Comparison of ENCODE assay signal across 24 mouse cellular contexts in the genomic region with DNA sequence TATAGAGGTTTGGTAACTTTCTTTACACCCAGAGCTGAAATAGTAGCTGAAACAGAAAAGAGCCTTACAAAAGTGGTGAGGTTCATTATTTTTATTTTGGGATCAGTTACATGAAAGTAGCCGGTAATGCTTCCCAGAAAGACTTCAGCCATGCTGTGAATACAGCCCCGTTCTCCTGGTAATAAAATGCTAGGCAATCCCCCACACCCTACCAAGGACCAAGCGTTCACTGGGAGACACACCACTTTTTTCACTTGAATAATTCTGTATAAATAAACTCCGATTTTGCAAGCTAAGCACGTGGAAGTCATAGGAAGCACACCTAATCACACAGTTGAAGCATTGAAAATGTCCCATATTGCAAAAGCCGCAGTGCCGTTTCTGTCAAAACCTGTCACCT.
A peak's percentile ranks its signal among the peaks of the same experiment; 100 is the strongest.
DNase-seq lines count a peak whose midpoint lies in the region; ATAC-seq and TF ChIP-seq lines count a peak whose summit lies in the region.
"Had no signal": no experiment of that assay in that cellular context is flagged by ENCODE, and none has a peak within 500 bp of the region (broad histone marks: within the 10 kb centered on the region; RNA-seq: fewer than 3 reads in every experiment).

No protein-coding gene starts in this region.

- no peaks in the 10 kb centered on the region for H3K27me3 ChIP-seq in hindbrain, embryonic 13.5 days
- no peaks in the 10 kb centered on the region for H3K27me3 ChIP-seq in hindbrain, embryonic 12.5 days
- no peaks in the 10 kb centered on the region for H3K27me3 ChIP-seq in limb, embryonic 12.5 days
- H3K27me3 ChIP-seq in limb, embryonic 10.5 days (ENCODE audit: low read depth, poor library complexity, severe bottlenecking): no peaks in the 10 kb centered on the region
- no peaks in the 10 kb centered on the region for H3K27me3 ChIP-seq in forebrain, embryonic 16.5 days (replicated peaks; ENCODE audit: control insufficient read depth, insufficient read depth, low read length)
- H3K27me3 ChIP-seq: heart, embryonic 12.5 days had no signal

- TF ChIP-seq POLR2A in brain, embryonic 14.5 days (IDR thresholded peaks at IDR 0.05; ENCODE audit: borderline replicate concordance, extremely low read depth, insufficient read depth, insufficient read length, poor library complexity, severe bottlenecking): no peak

- no peak overlapping the region for H3K27ac ChIP-seq in hindbrain, embryonic 13.5 days
- no peak overlapping the region for H3K27ac ChIP-seq in hindbrain, embryonic 12.5 days
- H3K27ac ChIP-seq in limb, embryonic 12.5 days: peak overlapping the region; percentile 66
- H3K27ac ChIP-seq in limb, embryonic 10.5 days: no peak overlapping the region
- no peak overlapping the region; the same call in 1 of the 2 replicates for H3K27ac ChIP-seq in forebrain, embryonic 16.5 days (ENCODE audit: low read length)
- H3K27ac ChIP-seq: macrophage; stomach, postnatal 0 days had no signal

- H3K4me1 ChIP-seq in hindbrain, embryonic 13.5 days (replicated peaks): peaks cover 12% of the 10 kb centered on the region
- H3K4me1 ChIP-seq in hindbrain, embryonic 12.5 days: no peaks in the 10 kb centered on the region
- H3K4me1 ChIP-seq in limb, embryonic 12.5 days (replicated peaks): peaks cover 16% of the 10 kb centered on the region
- peaks cover 3% of the 10 kb centered on the region; the same call in 1 of the 2 replicates for H3K4me1 ChIP-seq in limb, embryonic 10.5 days
- H3K4me1 ChIP-seq in forebrain, embryonic 16.5 days (replicated peaks; ENCODE audit: control insufficient read depth, insufficient read depth, low read length): peaks cover 4% of the 10 kb centered on the region; the same call in 1 of the 2 replicates
- H3K4me1 ChIP-seq: heart, embryonic 12.5 days had no signal

- 51% methylated on average over 7 of the region's 7 CpGs for WGBS in hindbrain, embryonic 13.5 days
- WGBS in hindbrain, embryonic 12.5 days: 57% methylated on average over 7 of the region's 7 CpGs
- 37% methylated on average over 7 of the region's 7 CpGs for WGBS in limb, embryonic 12.5 days
- WGBS in limb, embryonic 10.5 days: 85% methylated on average over 7 of the region's 7 CpGs
- WGBS in forebrain, embryonic 16.5 days: 30% methylated on average over 7 of the region's 7 CpGs

- no peak for DNase-seq in limb, embryonic 10.5 days (ENCODE audit: low spot score)
- peak; percentile 62 for DNase-seq in brain, embryonic 14.5 days (ENCODE audit: low read depth)
- no peak for DNase-seq in ovary, postnatal 36 days (ENCODE audit: low spot score)
- no peak for DNase-seq in thymus, postnatal 14 days
- DNase-seq: adrenal gland, postnatal 25 days; cerebellum, adult 11 months; cerebellum, adult 9-11 months; gastrocnemius, postnatal 10 days; heart, postnatal 10 days; kidney, adult 18-20 months; kidney, postnatal 36 days; liver, postnatal 0 days; thymus, adult 2 months had no signal

- H3K4me3 ChIP-seq in hindbrain, embryonic 13.5 days: no peak overlapping the region
- H3K4me3 ChIP-seq in hindbrain, embryonic 12.5 days: no peak overlapping the region
- H3K4me3 ChIP-seq in limb, embryonic 12.5 days (replicated peaks): no peak overlapping the region
- no peak overlapping the region for H3K4me3 ChIP-seq in limb, embryonic 10.5 days
- H3K4me3 ChIP-seq in forebrain, embryonic 16.5 days (replicated peaks; ENCODE audit: low read length): no peak overlapping the region
- H3K4me3 ChIP-seq: heart, embryonic 12.5 days had no signal

- no peaks in the 10 kb centered on the region for H3K9me3 ChIP-seq in hindbrain, embryonic 13.5 days
- no peaks in the 10 kb centered on the region for H3K9me3 ChIP-seq in hindbrain, embryonic 12.5 days (replicated peaks)
- H3K9me3 ChIP-seq in limb, embryonic 12.5 days: no peaks in the 10 kb centered on the region
- no peaks in the 10 kb centered on the region for H3K9me3 ChIP-seq in limb, embryonic 10.5 days (replicated peaks)
- H3K9me3 ChIP-seq in forebrain, embryonic 16.5 days (ENCODE audit: control insufficient read depth, low read length): no peaks in the 10 kb centered on the region
- H3K9me3 ChIP-seq: heart, embryonic 12.5 days had no signal

- no peaks in the 10 kb centered on the region for H3K36me3 ChIP-seq in hindbrain, embryonic 13.5 days
- no peaks in the 10 kb centered on the region for H3K36me3 ChIP-seq in hindbrain, embryonic 12.5 days
- H3K36me3 ChIP-seq in limb, embryonic 12.5 days: no peaks in the 10 kb centered on the region
- no peaks in the 10 kb centered on the region for H3K36me3 ChIP-seq in limb, embryonic 10.5 days
- H3K36me3 ChIP-seq in forebrain, embryonic 16.5 days (ENCODE audit: control insufficient read depth, insufficient read depth): no peaks in the 10 kb centered on the region
- H3K36me3 ChIP-seq: heart, embryonic 12.5 days had no signal

- no peak for TF ChIP-seq CTCF in brain, embryonic 14.5 days (IDR thresholded peaks at IDR 0.05; ENCODE audit: borderline replicate concordance, extremely low read depth, insufficient read depth, insufficient read length)

- ATAC-seq in hindbrain, embryonic 13.5 days (ENCODE audit: low FRiP score): no peak
- no peak for ATAC-seq in hindbrain, embryonic 12.5 days (ENCODE audit: low FRiP score)
- no peak for ATAC-seq in limb, embryonic 12.5 days (ENCODE audit: insufficient number of reproducible peaks, insufficient read depth, low FRiP score, low TSS enrichment, low read depth)
- peak; percentile 39; the same call in 1 of the 2 replicates for ATAC-seq in forebrain, embryonic 16.5 days
- ATAC-seq: CD4-positive, CD25-positive, alpha-beta regulatory T cell, adult 4 months; inflammation-experienced regulatory T-cells, adult 6 months; liver, postnatal 0 days; lung, postnatal 0 days had no signal

- H3K9ac ChIP-seq in hindbrain, embryonic 13.5 days: no peak overlapping the region
- H3K9ac ChIP-seq in hindbrain, embryonic 12.5 days: no peak overlapping the region
- no peak overlapping the region for H3K9ac ChIP-seq in limb, embryonic 12.5 days (replicated peaks)
- H3K9ac ChIP-seq in forebrain, embryonic 16.5 days (replicated peaks; ENCODE audit: low read depth, low read length): no peak overlapping the region
- H3K9ac ChIP-seq: heart, embryonic 12.5 days; liver, postnatal 0 days had no signal

- peak overlapping the region; percentile 15; the same call in 1 of the 2 replicates for H3K4me2 ChIP-seq in hindbrain, embryonic 13.5 days
- no peak overlapping the region for H3K4me2 ChIP-seq in hindbrain, embryonic 12.5 days (replicated peaks)
- H3K4me2 ChIP-seq in limb, embryonic 12.5 days: peak overlapping the region; percentile 30
- H3K4me2 ChIP-seq in forebrain, embryonic 16.5 days (ENCODE audit: low read length): no peak overlapping the region; the same call in 1 of the 2 replicates
- H3K4me2 ChIP-seq: heart, embryonic 12.5 days; liver, embryonic 11.5 days had no signal

Comparison
In these comparisons a context has a peak if more than half of its experiments do, and no peak if none do; other contexts are left out.
1. H3K4me2 ChIP-seq: peak in hindbrain, embryonic 13.5 days (single experiment) and limb, embryonic 12.5 days (single experiment); none in hindbrain, embryonic 12.5 days (single experiment) and forebrain, embryonic 16.5 days (single experiment).